Comparison of ENCODE assay signal across 27 mouse cellular contexts in genomic region chr1:93465746-93466145, GRCm38 (mm10). TPM values are rescaled to one million over a fixed set of nuclear protein-coding genes. Genes with fewer than 3 reads are reported as not detected.
DNase-seq lines count a peak whose midpoint lies in the region; ATAC-seq and TF ChIP-seq lines count a peak whose summit lies in the region.
"Had no signal": no experiment of that assay in that cellular context is flagged by ENCODE, and none has a peak within 500 bp of the region (broad histone marks: within the 10 kb centered on the region; RNA-seq: fewer than 3 reads in every experiment).

No protein-coding gene starts in this region.

- intact Hi-C loops in heart, postnatal 36 days (cut with DNase I): no loop called here

- H3K9me3 ChIP-seq in liver, embryonic 11.5 days (ENCODE audit: control insufficient read depth, low read length): no peaks in the 10 kb centered on the region
- H3K9me3 ChIP-seq: embryonic facial prominence, embryonic 10.5 days; embryonic facial prominence, embryonic 13.5 days; forebrain, embryonic 12.5 days; forebrain, embryonic 15.5 days; heart, embryonic 15.5 days; hindbrain, embryonic 10.5 days; hindbrain, embryonic 13.5 days had no signal

- peak; percentile 58 for DNase-seq in heart, adult 11 months
- DNase-seq in heart, postnatal 36 days: no peak
- peak; percentile 25 for DNase-seq in thymus, adult 2 months
- peak; percentile 78 for DNase-seq in thymus, postnatal 0 days (ENCODE audit: low spot score)
- peak; percentile 26 for DNase-seq in thymus, postnatal 25 days
- no peak for DNase-seq in lung, adult 2 months
- no peak for DNase-seq in liver, embryonic 11.5 days (ENCODE audit: low spot score)
- DNase-seq: adrenal gland, adult 8-10 months; cerebellum, adult 11-12 months; cerebellum, adult 8-10 months; cerebellum, postnatal 10 days; cerebellum, postnatal 36 days; embryo, embryonic 11 days; gastrocnemius, postnatal 25 days; heart, postnatal 14 days had no signal

- H3K27me3 ChIP-seq in thymus, adult 2 months (ENCODE audit: control insufficient read depth, insufficient read depth, low read length): no peaks in the 10 kb centered on the region
- no peaks in the 10 kb centered on the region for H3K27me3 ChIP-seq in liver, embryonic 11.5 days (replicated peaks; ENCODE audit: control insufficient read depth, insufficient read depth, low read length)
- H3K27me3 ChIP-seq: embryonic facial prominence, embryonic 13.5 days; forebrain, embryonic 12.5 days; forebrain, embryonic 15.5 days; heart, embryonic 15.5 days; hindbrain, embryonic 13.5 days had no signal

- TF ChIP-seq POLR2A in thymus, adult 2 months (IDR thresholded peaks at IDR 0.05; ENCODE audit: control insufficient read depth, extremely low read depth, insufficient read depth, low read length, poor library complexity): no peak
- no peak for TF ChIP-seq POLR2A in lung, adult 2 months (IDR thresholded peaks at IDR 0.05; ENCODE audit: borderline replicate concordance, extremely low read depth, low read depth, low read length)

- H3K27ac ChIP-seq in thymus, adult 2 months (ENCODE audit: control insufficient read depth, insufficient read depth, low read length): peak overlapping the region; percentile 69
- no peak overlapping the region for H3K27ac ChIP-seq in liver, embryonic 11.5 days (ENCODE audit: low read depth, low read length)
- H3K27ac ChIP-seq: embryonic facial prominence, embryonic 10.5 days; embryonic facial prominence, embryonic 13.5 days; forebrain, embryonic 12.5 days; forebrain, embryonic 15.5 days; heart, embryonic 15.5 days; hindbrain, embryonic 10.5 days; hindbrain, embryonic 13.5 days; hindbrain, postnatal 0 days had no signal

- H3K4me2 ChIP-seq in liver, embryonic 11.5 days: no peak overlapping the region
- H3K4me2 ChIP-seq: embryonic facial prominence, embryonic 13.5 days; forebrain, embryonic 12.5 days; forebrain, embryonic 15.5 days; heart, embryonic 11.5 days; heart, embryonic 15.5 days; hindbrain, embryonic 13.5 days had no signal

- H3K4me1 ChIP-seq in thymus, adult 2 months (replicated peaks; ENCODE audit: control insufficient read depth, insufficient read depth, low read length): peaks cover 8% of the 10 kb centered on the region
- H3K4me1 ChIP-seq in lung, adult 2 months (ENCODE audit: control insufficient read depth, insufficient read depth, low read length): no peaks in the 10 kb centered on the region
- H3K4me1 ChIP-seq in liver, embryonic 11.5 days (replicated peaks; ENCODE audit: control insufficient read depth, insufficient read depth, low read length): no peaks in the 10 kb centered on the region
- H3K4me1 ChIP-seq: embryonic facial prominence, embryonic 10.5 days; embryonic facial prominence, embryonic 13.5 days; forebrain, embryonic 12.5 days; forebrain, embryonic 15.5 days; heart, embryonic 15.5 days; hindbrain, embryonic 10.5 days; hindbrain, embryonic 13.5 days had no signal

- no peak overlapping the region for H3K4me3 ChIP-seq in thymus, adult 2 months (ENCODE audit: control insufficient read depth, insufficient read depth, low read length)
- H3K4me3 ChIP-seq in lung, adult 2 months (replicated peaks; ENCODE audit: extremely low read depth, low read depth, low read length): no peak overlapping the region
- H3K4me3 ChIP-seq in liver, embryonic 11.5 days (ENCODE audit: low read depth, low read length): no peak overlapping the region
- H3K4me3 ChIP-seq: embryonic facial prominence, embryonic 10.5 days; embryonic facial prominence, embryonic 13.5 days; erythroblast, embryonic 14.5 days; forebrain, embryonic 12.5 days; forebrain, embryonic 15.5 days; heart, embryonic 15.5 days; hindbrain, embryonic 10.5 days; hindbrain, embryonic 13.5 days had no signal

- no peaks in the 10 kb centered on the region for H3K36me3 ChIP-seq in thymus, adult 2 months (ENCODE audit: control insufficient read depth, insufficient read depth, low read length)
- H3K36me3 ChIP-seq in liver, embryonic 11.5 days (ENCODE audit: control insufficient read depth, insufficient read depth, low read length): no peaks in the 10 kb centered on the region; the same call in 1 of the 2 replicates
- H3K36me3 ChIP-seq: forebrain, embryonic 12.5 days; forebrain, embryonic 15.5 days; heart, embryonic 15.5 days; hindbrain, embryonic 10.5 days; hindbrain, embryonic 13.5 days had no signal

- H3K9ac ChIP-seq in liver, embryonic 11.5 days (ENCODE audit: low read depth, low read length): no peak overlapping the region
- H3K9ac ChIP-seq: embryonic facial prominence, embryonic 13.5 days; forebrain, embryonic 12.5 days; forebrain, embryonic 15.5 days; heart, embryonic 15.5 days; hindbrain, embryonic 13.5 days had no signal

- no peak for ATAC-seq in liver, embryonic 11.5 days (replicated peaks; ENCODE audit: low FRiP score)
- ATAC-seq: CD4-positive, CD25-positive, alpha-beta regulatory T cell, adult 4 months; forebrain, embryonic 15.5 days; hindbrain, postnatal 0 days; inflammation-experienced regulatory T-cells, adult 6 months had no signal

- no peak for TF ChIP-seq CTCF in thymus, adult 2 months (IDR thresholded peaks at IDR 0.05; ENCODE audit: borderline replicate concordance, control insufficient read depth, extremely low read depth, insufficient read depth, low read length, poor library complexity)
- TF ChIP-seq CTCF in lung, adult 2 months (IDR thresholded peaks at IDR 0.05; ENCODE audit: insufficient read depth, low read length): no peak

RNA-seq across cellular contexts. Expression of gene Hdlbp, which starts 12.9 kb away (rescaled TPM):
- total RNA-seq in heart, postnatal 36 days (2021): 100 to 1,000 TPM; 568 to 579 TPM
- 52.3 and 53.4 TPM in 2 replicates for polyA plus RNA-seq in thymus, adult 2 months (2012; rRNA removed)
- 87.6 and 87.8 TPM in 2 replicates for polyA plus RNA-seq in thymus, postnatal 0 days (2015; fragmentation: Nextera tagmentation; extraction: Ambion mirVana)
- polyA plus RNA-seq in lung, adult 2 months (2012; rRNA removed): 52.2 and 61.2 TPM in 2 replicates
- polyA plus RNA-seq in liver, embryonic 11.5 days (2014; fragmentation: Nextera tagmentation; extraction: Ambion mirVana): 106 and 113 TPM in 2 replicates

RNA-seq across cellular contexts. Expression of gene Farp2, which starts 46.1 kb away (rescaled TPM):
- total RNA-seq in heart, postnatal 36 days (2021): 10 to 100 TPM; 19.5 to 20.2 TPM
- polyA plus RNA-seq in thymus, adult 2 months (2012; rRNA removed): 1.7 and 2.1 TPM in 2 replicates
- polyA plus RNA-seq in thymus, postnatal 0 days (2015; fragmentation: Nextera tagmentation; extraction: Ambion mirVana): 0.68 and 0.86 TPM in 2 replicates
- 4.2 and 4.7 TPM in 2 replicates for polyA plus RNA-seq in lung, adult 2 months (2012; rRNA removed)
- 2.3 and 2.7 TPM in 2 replicates for polyA plus RNA-seq in liver, embryonic 11.5 days (2014; fragmentation: Nextera tagmentation; extraction: Ambion mirVana)
- polyA plus RNA-seq: erythroblast, embryonic 14.5 days had no signal

Comparison
In these comparisons a context has a peak if more than half of its experiments do, and no peak if none do; other contexts are left out.
1. DNase-seq: peak in heart, adult 11 months (single experiment), thymus, adult 2 months (single experiment), thymus, postnatal 0 days (single experiment) and thymus, postnatal 25 days (single experiment); none in heart, postnatal 36 days (0 of 2), lung, adult 2 months (single experiment) and liver, embryonic 11.5 days (single experiment).